30 mouse cellular contexts compared by ENCODE assay signal in genomic region chr12:76750866-76751459, GRCm38 (mm10). TPM values are rescaled to one million over a fixed set of nuclear protein-coding genes. Genes with fewer than 3 reads are reported as not detected.
DNase-seq lines count a peak whose midpoint lies in the region; ATAC-seq and TF ChIP-seq lines count a peak whose summit lies in the region.
"Had no signal": no experiment of that assay in that cellular context is flagged by ENCODE, and none has a peak within 500 bp of the region (broad histone marks: within the 10 kb centered on the region; RNA-seq: fewer than 3 reads in every experiment).

No protein-coding gene starts in this region.

- TF ChIP-seq CTCF in layer of hippocampus, adult 2 months (conservative IDR thresholded peaks at IDR 0.05), result no peak

- H3K9me3 ChIP-seq in midbrain, embryonic 11.5 days (ENCODE audit: control insufficient read depth, low read length), result no peaks in the 10 kb centered on the region
- H3K9me3 ChIP-seq: embryonic facial prominence, embryonic 12.5 days; forebrain, embryonic 13.5 days; heart, embryonic 10.5 days; hindbrain, embryonic 12.5 days had no signal

- H3K36me3 ChIP-seq in midbrain, embryonic 11.5 days (ENCODE audit: control insufficient read depth, insufficient read depth, low read length), result no peaks in the 10 kb centered on the region
- H3K36me3 ChIP-seq: embryonic facial prominence, embryonic 12.5 days; heart, embryonic 10.5 days; hindbrain, embryonic 12.5 days had no signal

- no peak overlapping the region for H3K27ac ChIP-seq in midbrain, embryonic 11.5 days (ENCODE audit: low read depth, low read length)
- no peak overlapping the region for H3K27ac ChIP-seq in layer of hippocampus, adult 2 months
- H3K27ac ChIP-seq: embryonic facial prominence, embryonic 12.5 days; forebrain, embryonic 13.5 days; gastrocnemius, adult 2 months; heart, embryonic 10.5 days; hindbrain, embryonic 12.5 days had no signal

- DNase-seq in heart, adult 11 months, result peak; percentile 71
- DNase-seq in heart, adult 9 months (ENCODE audit: low spot score in 2 of 2), result no peak
- peak; percentile 52 to 60 for DNase-seq in cerebellum, adult 18-20 months
- DNase-seq in cerebellum, adult 9-10 months, result peak; percentile 71
- DNase-seq in cerebellum, postnatal 25 days, result peak; percentile 51 to 61
- no peak for DNase-seq in layer of hippocampus, adult 8-10 months (ENCODE audit: low spot score in 2 of 2)
- DNase-seq in midbrain, embryonic 11.5 days (ENCODE audit: low spot score, missing footprints), result no peak
- no peak for DNase-seq in layer of hippocampus, adult 2 months (ENCODE audit: low spot score in 2 of 2)
- DNase-seq: adrenal gland, postnatal 25 days; embryo, embryonic 11 days; forebrain, postnatal 0 days; gastrocnemius, adult 2 months; gastrocnemius, postnatal 25 days; heart, postnatal 10 days; heart, postnatal 4 days; kidney, adult 11 months; kidney, adult 9 months had no signal

- WGBS in midbrain, embryonic 11.5 days, result 83% methylated on average over 16 of the region's 16 CpGs

- no peak overlapping the region for H3K4me2 ChIP-seq in midbrain, embryonic 11.5 days
- H3K4me2 ChIP-seq: embryonic facial prominence, embryonic 12.5 days; forebrain, embryonic 13.5 days; hindbrain, embryonic 12.5 days had no signal

- no peak for ATAC-seq in midbrain, embryonic 11.5 days (ENCODE audit: low FRiP score)
- ATAC-seq: activated CD4-positive, CD25-positive, alpha-beta regulatory T cell, adult 4 months; forebrain, embryonic 13.5 days; forebrain, postnatal 0 days; hindbrain, embryonic 16.5 days; inflammation-experienced regulatory T-cells, adult 6 months; Patski had no signal

- H3K4me1 ChIP-seq in midbrain, embryonic 11.5 days (ENCODE audit: control insufficient read depth, insufficient read depth, low read length), result no peaks in the 10 kb centered on the region
- H3K4me1 ChIP-seq: embryonic facial prominence, embryonic 12.5 days; forebrain, embryonic 13.5 days; heart, embryonic 10.5 days; hindbrain, embryonic 12.5 days had no signal

- no peaks in the 10 kb centered on the region for H3K27me3 ChIP-seq in midbrain, embryonic 11.5 days (ENCODE audit: control insufficient read depth, insufficient read depth, low read length)
- H3K27me3 ChIP-seq: embryonic facial prominence, embryonic 12.5 days; forebrain, embryonic 13.5 days; hindbrain, embryonic 12.5 days had no signal

- no peak overlapping the region for H3K9ac ChIP-seq in midbrain, embryonic 11.5 days (ENCODE audit: low read length)
- H3K9ac ChIP-seq: embryonic facial prominence, embryonic 12.5 days; forebrain, embryonic 13.5 days; forebrain, postnatal 0 days; hindbrain, embryonic 12.5 days had no signal

- H3K4me3 ChIP-seq in midbrain, embryonic 11.5 days (ENCODE audit: low read depth, low read length), result no peak overlapping the region
- no peak overlapping the region for H3K4me3 ChIP-seq in layer of hippocampus, adult 2 months
- H3K4me3 ChIP-seq: embryonic facial prominence, embryonic 12.5 days; forebrain, embryonic 13.5 days; gastrocnemius, adult 2 months; heart, embryonic 10.5 days; hindbrain, embryonic 12.5 days had no signal

RNA-seq across cellular contexts. Expression of gene Churc1, which starts 14.4 kb away (rescaled TPM):
- 10 to 100 TPM; 32.5 to 43.5 (median 37.7) TPM for total RNA-seq in layer of hippocampus, adult 8-10 months (2022)
- polyA plus RNA-seq in midbrain, embryonic 11.5 days (2014; fragmentation: Nextera tagmentation; extraction: Ambion mirVana), result 81.9 and 86.8 TPM in 2 replicates
- 10 to 100 TPM; 36.5 to 37.3 TPM for total RNA-seq in layer of hippocampus, adult 2 months (2021)

RNA-seq across cellular contexts. Expression of gene Fntb, which starts 14.4 kb away (rescaled TPM):
- total RNA-seq in layer of hippocampus, adult 8-10 months (2022), result 10 to 100 TPM; 22.7 to 24.8 (median 24.3) TPM
- 42.7 and 43.5 TPM in 2 replicates for polyA plus RNA-seq in midbrain, embryonic 11.5 days (2014; fragmentation: Nextera tagmentation; extraction: Ambion mirVana)
- total RNA-seq in layer of hippocampus, adult 2 months (2021), result 10 to 100 TPM; 24.8 to 26.2 TPM

RNA-seq across cellular contexts. Expression of gene Sptb, which starts 40.6 kb away (rescaled TPM):
- total RNA-seq in layer of hippocampus, adult 8-10 months (2022), result 100 to 1,000 TPM; 114 to 133 (median 126) TPM
- polyA plus RNA-seq in midbrain, embryonic 11.5 days (2014; fragmentation: Nextera tagmentation; extraction: Ambion mirVana), result 3.1 and 3.6 TPM in 2 replicates
- 100 to 1,000 TPM; 134 TPM for total RNA-seq in layer of hippocampus, adult 2 months (2021)

RNA-seq across cellular contexts. Expression of gene Gpx2, which starts 44.4 kb away (rescaled TPM):
- total RNA-seq in layer of hippocampus, adult 8-10 months (2022), result under 1 TPM in 2 of 4 experiments, not detected in 2; 0.68 to 0.81 TPM
- polyA plus RNA-seq in midbrain, embryonic 11.5 days (2014; fragmentation: Nextera tagmentation; extraction: Ambion mirVana), result not detected in 2 replicates
- total RNA-seq in layer of hippocampus, adult 2 months (2021), result under 1 TPM in 1 of 2 experiments, not detected in 1; 0.88 TPM
- total RNA-seq: adrenal gland, adult 18-20 months; adrenal gland, postnatal 25 days; common myeloid progenitor, adult 5-6 weeks; forebrain, postnatal 0 days; gastrocnemius, adult 2 months; gastrocnemius, postnatal 25 days; granulocyte monocyte progenitor cell, adult 5-6 weeks; heart, postnatal 10 days; heart, postnatal 4 days; MEL had no signal
- polyA plus RNA-seq: activated CD4-positive, CD25-positive, alpha-beta regulatory T cell, adult 4 months; heart, embryonic 14.5 days; inflammation-experienced regulatory T-cells, adult 6 months; Patski had no signal

Comparison
In these comparisons a context has a peak if more than half of its experiments do, and no peak if none do; other contexts are left out.
1. DNase-seq: peak in heart, adult 11 months (single experiment), cerebellum, adult 18-20 months (2 of 2), cerebellum, adult 9-10 months (single experiment) and cerebellum, postnatal 25 days (2 of 2); none in heart, adult 9 months (0 of 2), layer of hippocampus, adult 8-10 months (0 of 2), midbrain, embryonic 11.5 days (single experiment) and layer of hippocampus, adult 2 months (0 of 2).